Mouse (Mus musculus): ENCODE data around the gene Tmem185b. TPM values are rescaled to one million over a fixed set of nuclear protein-coding genes. Genes with fewer than 3 reads are reported as not detected.

The Tmem185b gene
- polyA plus RNA-seq, 1 experiment = 15.6 TPM

DNA sequence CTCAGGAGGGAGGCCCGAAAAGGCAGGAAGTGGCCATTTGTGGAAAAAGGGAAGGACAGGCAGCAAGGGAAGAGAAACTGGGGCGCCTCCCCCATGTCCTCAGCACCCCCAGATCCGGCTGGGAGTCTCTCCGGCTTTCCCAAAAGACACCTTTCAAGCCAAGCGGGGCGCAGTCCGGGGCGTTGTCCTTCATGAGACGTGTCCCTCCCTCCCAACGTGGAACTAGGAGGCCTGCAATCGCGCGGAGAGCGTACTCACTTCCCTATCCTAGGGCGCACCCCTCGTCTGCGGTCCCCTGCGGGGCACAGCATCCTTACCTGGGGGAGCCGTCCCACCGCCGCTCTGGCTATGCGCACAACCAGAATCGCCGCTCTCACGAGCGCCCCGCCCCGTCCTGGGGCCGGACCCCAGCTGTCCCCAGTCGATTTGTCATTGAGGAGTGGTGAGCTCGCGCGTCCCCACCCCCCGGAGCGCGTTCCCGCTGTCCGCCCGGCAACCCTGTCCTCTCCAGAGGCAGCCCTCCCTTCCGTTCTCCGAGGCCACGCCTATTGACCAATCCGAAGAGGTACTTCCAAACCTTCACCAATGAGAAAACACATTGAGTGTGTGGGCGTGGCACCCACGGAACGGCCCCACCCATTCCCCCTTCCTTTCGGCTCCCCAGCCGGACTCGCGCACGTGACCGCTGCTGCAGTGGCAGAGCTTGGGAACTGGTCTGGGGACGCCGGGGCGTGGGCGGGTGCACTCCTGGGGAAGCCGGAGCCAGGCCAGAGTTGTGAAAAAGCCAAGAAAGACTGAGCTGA is 21.5 kb upstream of the Tmem185b start, which contains the start of gene Ralb:
Ralb (minus strand) TSS at position 535 of the 803 bp plus-strand sequence.
- DNase-seq (ENCODE audit: low read depth) = peak; percentile 99
- TF ChIP-seq CTCF (IDR thresholded peaks at IDR 0.05; ENCODE audit: borderline replicate concordance, extremely low read depth, insufficient read depth, insufficient read length) = no peak
- TF ChIP-seq POLR2A (IDR thresholded peaks at IDR 0.05; ENCODE audit: borderline replicate concordance, extremely low read depth, insufficient read depth, insufficient read length, poor library complexity, severe bottlenecking) = peak; percentile 43; the same call in 1 of the 2 replicates

- no peak for TF ChIP-seq POLR2A (IDR thresholded peaks at IDR 0.05; ENCODE audit: borderline replicate concordance, extremely low read depth, insufficient read depth, insufficient read length, poor library complexity, severe bottlenecking)
- TF ChIP-seq CTCF (IDR thresholded peaks at IDR 0.05; ENCODE audit: borderline replicate concordance, extremely low read depth, insufficient read depth, insufficient read length) = no peak
Observed at GRCm38 (mm10) chr1:119505951-119506350, 20.0 kb upstream of the Tmem185b start.

GRCm38 (mm10) chr1:119508548-119508947 is 17.4 kb upstream of the Tmem185b start:
- TF ChIP-seq CTCF (IDR thresholded peaks at IDR 0.05; ENCODE audit: borderline replicate concordance, extremely low read depth, insufficient read depth, insufficient read length) = no peak
- no peak for TF ChIP-seq POLR2A (IDR thresholded peaks at IDR 0.05; ENCODE audit: borderline replicate concordance, extremely low read depth, insufficient read depth, insufficient read length, poor library complexity, severe bottlenecking)
- peak; percentile 74 for DNase-seq (ENCODE audit: low read depth)

More at GRCm38 (mm10) chr1:119505951-119506350, 20.0 kb upstream of the Tmem185b start:
- DNase-seq (ENCODE audit: low read depth) = no peak

GRCm38 (mm10) chr1:119509474-119509873 is 16.5 kb upstream of the Tmem185b start:
- no peak for DNase-seq (ENCODE audit: low read depth)

GRCm38 (mm10) chr1:119510409-119510808 is 15.6 kb upstream of the Tmem185b start:
- TF ChIP-seq POLR2A (IDR thresholded peaks at IDR 0.05; ENCODE audit: borderline replicate concordance, extremely low read depth, insufficient read depth, insufficient read length, poor library complexity, severe bottlenecking) (no peak), CTCF (IDR thresholded peaks at IDR 0.05; ENCODE audit: borderline replicate concordance, extremely low read depth, insufficient read depth, insufficient read length) (no peak)

More at GRCm38 (mm10) chr1:119509474-119509873, 16.5 kb upstream of the Tmem185b start:
- no peak for TF ChIP-seq POLR2A (IDR thresholded peaks at IDR 0.05; ENCODE audit: borderline replicate concordance, extremely low read depth, insufficient read depth, insufficient read length, poor library complexity, severe bottlenecking)
- no peak for TF ChIP-seq CTCF (IDR thresholded peaks at IDR 0.05; ENCODE audit: borderline replicate concordance, extremely low read depth, insufficient read depth, insufficient read length)

DNA sequence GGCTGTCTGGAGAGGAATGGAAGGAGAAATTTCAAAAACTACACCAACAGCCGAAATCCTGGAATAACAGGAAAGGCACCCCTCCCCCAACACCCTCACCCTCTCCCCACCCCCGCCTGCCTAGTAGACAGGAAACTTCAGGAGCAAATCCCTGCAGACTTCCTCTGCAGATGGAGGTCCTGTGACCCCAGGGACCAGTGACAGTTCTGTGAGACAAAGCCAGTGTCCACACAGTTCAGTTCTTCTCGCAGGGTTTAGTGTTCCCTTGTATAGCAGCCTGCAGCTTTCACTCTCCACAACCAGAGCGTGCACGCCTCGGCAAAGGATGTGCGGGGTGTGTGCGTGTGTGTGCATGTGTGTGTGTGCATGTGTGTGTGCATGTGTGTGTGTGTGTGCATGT is 15.1 kb upstream of the Tmem185b start:
- DNase-seq (ENCODE audit: low read depth) = no peak
- no peak for TF ChIP-seq POLR2A (IDR thresholded peaks at IDR 0.05; ENCODE audit: borderline replicate concordance, extremely low read depth, insufficient read depth, insufficient read length, poor library complexity, severe bottlenecking)

More at GRCm38 (mm10) chr1:119510409-119510808, 15.6 kb upstream of the Tmem185b start:
- DNase-seq (ENCODE audit: low read depth) = no peak

- peak; percentile 15 for DNase-seq (ENCODE audit: low read depth)
- TF ChIP-seq CTCF (IDR thresholded peaks at IDR 0.05; ENCODE audit: borderline replicate concordance, extremely low read depth, insufficient read depth, insufficient read length) (no peak), POLR2A (IDR thresholded peaks at IDR 0.05; ENCODE audit: borderline replicate concordance, extremely low read depth, insufficient read depth, insufficient read length, poor library complexity, severe bottlenecking) (no peak)
Observed at GRCm38 (mm10) chr1:119518060-119518459, 7.9 kb upstream of the Tmem185b start.

DNA sequence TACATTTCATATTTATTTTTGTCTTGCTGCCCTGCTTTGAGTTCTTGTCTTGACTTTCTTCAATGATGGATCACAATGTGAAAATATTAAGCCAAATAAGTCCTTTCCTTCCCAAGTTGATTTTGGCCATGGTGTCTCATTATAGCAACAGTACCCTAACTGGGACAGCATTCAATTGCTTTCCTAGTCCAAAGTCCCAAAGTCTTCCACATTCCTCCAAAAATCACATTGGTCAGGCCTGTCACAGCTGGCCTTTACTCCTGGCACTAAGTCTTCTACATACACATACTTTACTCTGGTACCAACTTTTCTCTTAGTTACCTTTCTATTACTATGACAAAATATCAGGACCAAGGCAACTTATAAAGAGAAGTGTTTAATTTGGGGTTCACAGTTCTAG is 7.2 kb upstream of the Tmem185b start:
- DNase-seq (ENCODE audit: low read depth) = no peak
- TF ChIP-seq POLR2A (IDR thresholded peaks at IDR 0.05; ENCODE audit: borderline replicate concordance, extremely low read depth, insufficient read depth, insufficient read length, poor library complexity, severe bottlenecking) (no peak), CTCF (IDR thresholded peaks at IDR 0.05; ENCODE audit: borderline replicate concordance, extremely low read depth, insufficient read depth, insufficient read length) (no peak)

DNA sequence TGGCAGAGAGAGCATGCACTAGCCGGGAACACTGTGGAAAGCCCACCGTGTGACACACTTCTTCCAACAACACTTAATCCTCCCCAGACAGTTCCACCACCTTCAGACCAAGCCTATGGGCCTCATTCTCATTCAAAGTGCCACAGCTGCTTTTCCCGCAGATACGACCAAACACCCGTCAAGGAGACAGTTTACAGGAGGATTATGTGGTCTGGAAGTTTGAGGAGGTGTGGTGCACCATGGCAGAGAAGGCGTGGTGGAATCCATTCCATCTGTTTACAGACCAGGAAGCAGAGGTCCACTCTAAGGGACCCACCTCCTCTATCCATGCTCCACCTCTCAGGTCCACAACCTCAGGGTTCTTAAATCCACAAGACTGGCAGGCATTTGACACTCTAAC is 6.7 kb upstream of the Tmem185b start:
- DNase-seq (ENCODE audit: low read depth) = no peak
- no peak for TF ChIP-seq CTCF (IDR thresholded peaks at IDR 0.05; ENCODE audit: borderline replicate concordance, extremely low read depth, insufficient read depth, insufficient read length)
- no peak for TF ChIP-seq POLR2A (IDR thresholded peaks at IDR 0.05; ENCODE audit: borderline replicate concordance, extremely low read depth, insufficient read depth, insufficient read length, poor library complexity, severe bottlenecking)

GRCm38 (mm10) chr1:119521029-119521428 is 4.9 kb upstream of the Tmem185b start:
- DNase-seq (ENCODE audit: low read depth) = peak; percentile 27
- TF ChIP-seq CTCF (IDR thresholded peaks at IDR 0.05; ENCODE audit: borderline replicate concordance, extremely low read depth, insufficient read depth, insufficient read length) (no peak), POLR2A (IDR thresholded peaks at IDR 0.05; ENCODE audit: borderline replicate concordance, extremely low read depth, insufficient read depth, insufficient read length, poor library complexity, severe bottlenecking) (no peak)

GRCm38 (mm10) chr1:119521681-119522080 is 4.3 kb upstream of the Tmem185b start:
- TF ChIP-seq POLR2A (IDR thresholded peaks at IDR 0.05; ENCODE audit: borderline replicate concordance, extremely low read depth, insufficient read depth, insufficient read length, poor library complexity, severe bottlenecking) (no peak), CTCF (IDR thresholded peaks at IDR 0.05; ENCODE audit: borderline replicate concordance, extremely low read depth, insufficient read depth, insufficient read length) (no peak)
- no peak for DNase-seq (ENCODE audit: low read depth)

- DNase-seq (ENCODE audit: low read depth) = no peak
- no peak for TF ChIP-seq POLR2A (IDR thresholded peaks at IDR 0.05; ENCODE audit: borderline replicate concordance, extremely low read depth, insufficient read depth, insufficient read length, poor library complexity, severe bottlenecking)
- TF ChIP-seq CTCF (IDR thresholded peaks at IDR 0.05; ENCODE audit: borderline replicate concordance, extremely low read depth, insufficient read depth, insufficient read length) = no peak
Observed at GRCm38 (mm10) chr1:119522726-119523125, 3.2 kb upstream of the Tmem185b start.

Measured in brain, embryonic 14.5 days (tissue).